Mouse (Mus musculus): Measurements from ENCODE around the gene Kbtbd13. TPM values are rescaled to one million over a fixed set of nuclear protein-coding genes. Genes with fewer than 3 reads are reported as not detected.

Gene Kbtbd13
- 0.19 TPM for polyA plus RNA-seq (2015; fragmentation: Illumina TruSeq; extraction: RNeasy Lipid Tissue Mini Kit (QIAGEN cat#74804); ENCODE audit: low read depth, low replicate concordance)

GRCm38 (mm10) chr9:65391613-65391964 lies at the start of gene Kbtbd13:
Kbtbd13 (minus strand) TSS chr9:65391652.

GRCm38 (mm10) chr9:65435671-65436301 lies 44.3 kb upstream of the Kbtbd13 start, which contains the start of gene Mtfmt:
Mtfmt (plus strand) TSS chr9:65435782.

GRCm38 (mm10) chr9:65422760-65423501 lies 31.5 kb upstream of the Kbtbd13 start, which contains the start of gene Slc51b:
Slc51b (minus strand) TSS chr9:65422955.

GRCm38 (mm10) chr9:65398279-65398678 lies 6.8 kb upstream of the Kbtbd13 start, which contains the start of gene Rasl12:
Rasl12 (plus strand) TSS chr9:65398506.

GRCm38 (mm10) chr9:65360641-65361448 lies 30.6 kb downstream of the Kbtbd13 start, which contains the start of gene Ubap1l:
Ubap1l (plus strand) TSS chr9:65361041.

GRCm38 (mm10) chr9:65345854-65346475 lies 45.5 kb downstream of the Kbtbd13 start, which contains the start of gene Pdcd7:
Pdcd7 (plus strand) TSS chr9:65346104.

Other genes with a start within 250 kb of the Kbtbd13 start
- 2.6 TPM for gene Parp16, start 196.3 kb downstream of the Kbtbd13 start, polyA plus RNA-seq (2015; fragmentation: Illumina TruSeq; extraction: RNeasy Lipid Tissue Mini Kit (QIAGEN cat#74804); ENCODE audit: low read depth, low replicate concordance)
- gene Cilp, start 126.5 kb downstream of the Kbtbd13 start, polyA plus RNA-seq (2015; fragmentation: Illumina TruSeq; extraction: RNeasy Lipid Tissue Mini Kit (QIAGEN cat#74804); ENCODE audit: low read depth, low replicate concordance): not detected
- 27.0 TPM for gene Clpx, start 97.4 kb downstream of the Kbtbd13 start, polyA plus RNA-seq (2015; fragmentation: Illumina TruSeq; extraction: RNeasy Lipid Tissue Mini Kit (QIAGEN cat#74804); ENCODE audit: low read depth, low replicate concordance)
- 21.8 TPM for gene Pdcd7, start 45.5 kb downstream of the Kbtbd13 start, polyA plus RNA-seq (2015; fragmentation: Illumina TruSeq; extraction: RNeasy Lipid Tissue Mini Kit (QIAGEN cat#74804); ENCODE audit: low read depth, low replicate concordance)
- gene Ubap1l, start 30.6 kb downstream of the Kbtbd13 start, polyA plus RNA-seq (2015; fragmentation: Illumina TruSeq; extraction: RNeasy Lipid Tissue Mini Kit (QIAGEN cat#74804); ENCODE audit: low read depth, low replicate concordance): 7.9 TPM
- gene Rasl12, start 6.9 kb upstream of the Kbtbd13 start, polyA plus RNA-seq (2015; fragmentation: Illumina TruSeq; extraction: RNeasy Lipid Tissue Mini Kit (QIAGEN cat#74804); ENCODE audit: low read depth, low replicate concordance): 4.6 TPM
- not detected for gene Slc51b, start 31.3 kb upstream of the Kbtbd13 start, polyA plus RNA-seq (2015; fragmentation: Illumina TruSeq; extraction: RNeasy Lipid Tissue Mini Kit (QIAGEN cat#74804); ENCODE audit: low read depth, low replicate concordance)
- 16.7 TPM for gene Mtfmt, start 44.1 kb upstream of the Kbtbd13 start, polyA plus RNA-seq (2015; fragmentation: Illumina TruSeq; extraction: RNeasy Lipid Tissue Mini Kit (QIAGEN cat#74804); ENCODE audit: low read depth, low replicate concordance)
- gene Spg21, start 69.3 kb upstream of the Kbtbd13 start, polyA plus RNA-seq (2015; fragmentation: Illumina TruSeq; extraction: RNeasy Lipid Tissue Mini Kit (QIAGEN cat#74804); ENCODE audit: low read depth, low replicate concordance): 34.6 TPM
- 1.2 TPM for gene Ankdd1a, start 128.5 kb upstream of the Kbtbd13 start, polyA plus RNA-seq (2015; fragmentation: Illumina TruSeq; extraction: RNeasy Lipid Tissue Mini Kit (QIAGEN cat#74804); ENCODE audit: low read depth, low replicate concordance)
- 11.7 TPM for gene Plekho2, start 188.4 kb upstream of the Kbtbd13 start, polyA plus RNA-seq (2015; fragmentation: Illumina TruSeq; extraction: RNeasy Lipid Tissue Mini Kit (QIAGEN cat#74804); ENCODE audit: low read depth, low replicate concordance)
- gene Pif1, start 195.5 kb upstream of the Kbtbd13 start, polyA plus RNA-seq (2015; fragmentation: Illumina TruSeq; extraction: RNeasy Lipid Tissue Mini Kit (QIAGEN cat#74804); ENCODE audit: low read depth, low replicate concordance): not detected
- 2.8 TPM for gene Rbpms2, start 238.0 kb upstream of the Kbtbd13 start, polyA plus RNA-seq (2015; fragmentation: Illumina TruSeq; extraction: RNeasy Lipid Tissue Mini Kit (QIAGEN cat#74804); ENCODE audit: low read depth, low replicate concordance)

Data from brain, adult 10 weeks (tissue).